Mouse (Mus musculus): ENCODE measurements around the gene Dixdc1. TPM values are rescaled to one million over a fixed set of nuclear protein-coding genes. Genes with fewer than 3 reads are reported as not detected.
A peak's percentile ranks its signal among the peaks of the same experiment; 100 is the strongest.

Gene Dixdc1
- polyA plus RNA-seq, 1 experiment: 5.3 TPM

DNA sequence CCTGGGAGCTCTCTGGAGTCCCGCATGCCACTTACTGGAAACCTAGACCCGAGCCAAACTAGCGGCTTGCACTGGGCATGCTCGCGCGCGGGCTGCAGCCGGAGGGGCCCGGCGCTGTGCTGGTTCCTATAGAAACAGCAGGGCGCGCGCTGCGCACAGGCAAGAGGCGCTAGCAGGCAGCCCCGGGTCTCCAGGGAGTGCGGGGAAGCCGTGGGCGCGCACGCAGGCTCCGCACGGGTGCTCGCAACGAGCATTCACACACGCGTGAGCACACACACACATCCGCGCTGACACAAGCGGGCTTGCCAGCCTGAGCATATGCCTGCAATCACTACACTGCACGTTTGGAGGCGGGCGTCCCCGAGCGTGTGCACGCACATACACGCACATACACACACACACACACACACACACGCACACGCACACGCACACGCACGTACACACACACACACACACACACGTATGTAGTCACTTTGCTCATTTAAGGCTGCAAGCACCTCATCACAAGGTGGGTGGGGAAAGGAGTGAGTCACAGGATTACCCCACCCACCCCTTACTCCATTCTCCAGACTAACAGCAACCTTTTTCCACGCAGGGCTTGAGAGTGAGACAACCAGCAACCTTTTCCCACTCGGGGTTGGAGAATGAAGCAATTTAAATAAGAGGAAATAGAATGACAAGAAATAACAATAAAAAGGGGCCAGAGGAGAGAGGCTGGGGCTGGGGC, 11.2 kb downstream of the Dixdc1 start:
- no peak overlapping the region for H3K27ac ChIP-seq (ENCODE audit: insufficient read depth, low read depth, low read length)
- WGBS: under 1% methylated on average over 45 of the region's 45 CpGs
- peak; percentile 65 for DNase-seq

DNA sequence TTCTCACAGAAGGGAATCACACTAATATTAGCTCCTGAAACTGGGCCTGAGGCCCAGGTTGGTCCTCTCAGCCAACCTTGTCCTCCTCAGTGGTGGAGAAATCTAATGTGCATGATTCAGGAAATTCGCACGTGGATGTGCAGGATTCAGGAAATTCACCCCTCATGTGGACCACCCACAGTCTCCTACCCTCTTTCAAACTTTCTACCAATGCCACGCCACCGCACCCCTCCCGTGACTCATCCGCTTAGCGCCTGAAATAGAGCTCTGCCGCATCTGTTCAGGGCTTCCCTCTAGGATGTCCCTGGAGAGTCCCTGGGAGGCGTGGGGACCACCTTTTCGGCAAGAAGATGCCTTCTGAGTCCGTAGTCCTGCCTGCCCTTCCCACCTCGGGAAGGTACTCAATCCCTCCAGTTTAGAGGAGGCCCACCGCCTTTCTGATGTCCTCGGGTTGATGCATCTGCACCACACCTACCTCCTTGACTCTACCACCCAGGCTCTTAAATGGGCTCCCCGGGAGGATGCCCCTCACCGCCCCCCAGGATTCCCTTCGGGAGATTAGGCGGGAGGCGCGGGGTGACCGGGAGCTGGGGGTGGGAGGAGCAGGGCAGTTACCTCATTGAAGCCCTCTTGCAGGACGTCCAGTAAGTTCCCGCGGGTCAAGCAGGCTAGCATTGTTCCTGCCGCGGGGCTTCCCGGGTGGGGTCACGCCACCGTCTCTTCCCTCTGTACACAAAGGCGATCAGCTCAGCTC, 12.0 kb downstream of the Dixdc1 start:
- 26% methylated on average over 30 of the region's 30 CpGs for WGBS
- H3K27me3 ChIP-seq (replicated peaks; ENCODE audit: control insufficient read depth, insufficient read depth, low read length): no peaks in the 10 kb centered on the region
- no peak for DNase-seq
- TF ChIP-seq CTCF (conservative IDR thresholded peaks at IDR 0.05; ENCODE audit: insufficient read depth, insufficient read length, low read depth, low read length): no peak
- no peak for TF ChIP-seq POLR2A (IDR thresholded peaks at IDR 0.05; ENCODE audit: low read depth, low read length)
- H3K4me3 ChIP-seq (ENCODE audit: insufficient read depth, low read depth, low read length): peak overlapping the region; percentile 53
- peaks cover 7% of the 10 kb centered on the region; the same call in 1 of the 2 replicates for H3K4me1 ChIP-seq (ENCODE audit: control insufficient read depth, insufficient read depth, low read length)
- H3K36me3 ChIP-seq (ENCODE audit: control insufficient read depth, insufficient read depth, low read length): no peaks in the 10 kb centered on the region
- 0 out of 2 replicates have a peak overlapping the region, but pooled peaks have one; percentile 14 for H3K27ac ChIP-seq (ENCODE audit: insufficient read depth, low read depth, low read length)

More for the DNA sequence above, 11.2 kb downstream of the Dixdc1 start:
- Histone ChIP-seq H3K36me3 (ENCODE audit: control insufficient read depth, insufficient read depth, low read length) (no peaks in the 10 kb centered on the region), H3K4me1 (ENCODE audit: control insufficient read depth, insufficient read depth, low read length) (peaks cover 6% of the 10 kb centered on the region; the same call in 1 of the 2 replicates), H3K4me3 (ENCODE audit: insufficient read depth, low read depth, low read length) (peak overlapping the region; percentile 53), H3K27me3 (replicated peaks; ENCODE audit: control insufficient read depth, insufficient read depth, low read length) (no peaks in the 10 kb centered on the region)
- TF ChIP-seq POLR2A (IDR thresholded peaks at IDR 0.05; ENCODE audit: low read depth, low read length): no peak
- no peak for TF ChIP-seq CTCF (conservative IDR thresholded peaks at IDR 0.05; ENCODE audit: insufficient read depth, insufficient read length, low read depth, low read length)

DNA sequence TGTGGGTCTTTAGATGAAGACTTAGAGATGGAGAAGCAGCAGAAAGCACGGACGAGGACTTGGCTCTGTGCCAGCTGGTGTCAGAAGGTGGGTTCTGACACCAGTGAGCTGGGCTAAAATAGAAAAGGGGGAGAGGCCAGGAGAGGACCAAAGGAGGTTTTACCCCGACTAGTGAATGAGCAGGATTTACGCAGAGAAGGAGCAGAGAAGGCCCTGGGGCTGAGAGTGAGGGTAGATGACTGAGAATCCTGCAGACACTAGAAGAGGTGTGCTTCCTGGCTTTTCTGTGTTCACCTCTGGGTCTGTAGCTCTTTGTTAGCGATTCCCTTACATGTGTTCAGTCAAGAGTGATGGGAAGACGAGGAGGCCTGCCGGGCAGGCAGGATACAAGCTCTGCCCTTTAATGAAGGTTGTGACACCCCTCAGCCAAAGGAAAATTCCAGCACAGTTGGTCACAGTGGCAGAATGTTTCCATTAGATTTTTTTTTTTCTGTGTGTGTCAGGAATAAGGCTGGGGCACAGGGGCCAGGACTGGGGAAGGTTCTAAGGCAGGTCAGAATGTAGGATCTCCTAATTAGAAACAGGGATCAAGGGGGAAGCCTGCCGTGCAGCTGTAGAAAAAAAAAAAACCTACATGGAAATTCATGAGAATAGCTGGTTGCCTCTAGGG, 13.3 kb downstream of the Dixdc1 start:
- peaks cover 7% of the 10 kb centered on the region; the same call in 1 of the 2 replicates for H3K4me1 ChIP-seq (ENCODE audit: control insufficient read depth, insufficient read depth, low read length)
- TF ChIP-seq CTCF (conservative IDR thresholded peaks at IDR 0.05; ENCODE audit: insufficient read depth, insufficient read length, low read depth, low read length): no peak
- no peak for TF ChIP-seq POLR2A (IDR thresholded peaks at IDR 0.05; ENCODE audit: low read depth, low read length)
- no peaks in the 10 kb centered on the region for H3K27me3 ChIP-seq (replicated peaks; ENCODE audit: control insufficient read depth, insufficient read depth, low read length)
- H3K4me3 ChIP-seq (ENCODE audit: insufficient read depth, low read depth, low read length): no peak overlapping the region
- H3K27ac ChIP-seq (ENCODE audit: insufficient read depth, low read depth, low read length): peak overlapping the region; percentile 19
- WGBS: 57% methylated on average over 8 of the region's 8 CpGs
- no peaks in the 10 kb centered on the region for H3K36me3 ChIP-seq (ENCODE audit: control insufficient read depth, insufficient read depth, low read length)
- no peak for DNase-seq

DNA sequence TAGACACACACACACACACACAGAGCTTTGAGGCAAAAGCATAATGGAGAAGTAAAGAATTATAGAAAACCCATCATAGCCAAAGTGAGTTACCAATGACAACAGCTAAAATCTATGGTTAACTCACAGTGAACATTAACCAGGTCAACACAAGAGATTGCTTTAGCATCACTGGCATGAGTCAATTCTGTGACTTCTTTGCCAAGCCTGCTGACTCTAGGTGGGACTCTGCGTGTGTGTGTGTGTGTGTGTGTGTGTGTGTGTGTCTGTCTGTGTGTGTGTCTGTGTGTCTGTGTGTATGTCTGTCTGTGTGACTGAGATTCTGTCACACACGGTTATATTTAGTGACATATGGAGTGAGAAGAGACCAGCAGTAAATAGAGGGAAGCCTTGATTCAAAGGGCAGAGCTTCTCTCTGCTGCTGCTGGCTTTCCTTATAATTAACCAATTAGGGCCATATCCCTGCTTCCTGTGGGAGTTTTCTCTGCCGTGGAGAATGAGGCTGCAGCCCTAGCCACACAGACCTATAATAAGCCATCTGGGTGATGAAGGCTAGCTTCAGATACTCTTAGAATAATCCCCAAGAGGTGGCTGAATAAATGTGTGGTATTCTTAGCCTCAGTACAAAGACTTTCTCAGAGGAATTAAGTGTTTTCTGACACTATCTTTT, 14.5 kb downstream of the Dixdc1 start:
- DNase-seq: no peak
- no peaks in the 10 kb centered on the region for H3K36me3 ChIP-seq (ENCODE audit: control insufficient read depth, insufficient read depth, low read length)
- 48% methylated on average over 3 of the region's 3 CpGs for WGBS
- H3K27ac ChIP-seq (ENCODE audit: insufficient read depth, low read depth, low read length): no peak overlapping the region
- H3K27me3 ChIP-seq (replicated peaks; ENCODE audit: control insufficient read depth, insufficient read depth, low read length): no peaks in the 10 kb centered on the region
- no peak for TF ChIP-seq POLR2A (IDR thresholded peaks at IDR 0.05; ENCODE audit: low read depth, low read length)
- TF ChIP-seq CTCF (conservative IDR thresholded peaks at IDR 0.05; ENCODE audit: insufficient read depth, insufficient read length, low read depth, low read length): no peak
- peaks cover 7% of the 10 kb centered on the region; the same call in 1 of the 2 replicates for H3K4me1 ChIP-seq (ENCODE audit: control insufficient read depth, insufficient read depth, low read length)
- no peak overlapping the region for H3K4me3 ChIP-seq (ENCODE audit: insufficient read depth, low read depth, low read length)

DNA sequence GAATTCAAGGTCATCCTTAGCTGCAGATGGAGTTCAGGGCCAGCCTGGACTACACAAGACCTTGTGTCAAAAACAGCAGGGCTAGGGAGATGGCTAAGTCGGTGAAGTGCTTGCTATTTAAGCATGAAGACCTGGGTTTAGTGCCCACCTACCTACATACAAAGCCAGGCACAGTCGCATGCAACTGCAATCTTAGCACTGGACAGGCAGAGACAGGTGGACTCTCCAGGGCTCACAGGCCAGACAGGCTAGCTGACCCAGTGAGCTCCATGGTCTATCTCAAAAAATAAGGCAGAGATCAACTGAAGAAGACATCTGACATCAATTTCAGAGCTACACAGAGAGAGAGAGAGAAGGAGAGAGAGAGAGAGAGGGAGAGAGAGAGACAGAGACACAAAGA, 15.2 kb downstream of the Dixdc1 start:
- WGBS: 83% methylated on average over 2 of the region's 2 CpGs
- no peak overlapping the region for H3K4me3 ChIP-seq (ENCODE audit: insufficient read depth, low read depth, low read length)

DNA sequence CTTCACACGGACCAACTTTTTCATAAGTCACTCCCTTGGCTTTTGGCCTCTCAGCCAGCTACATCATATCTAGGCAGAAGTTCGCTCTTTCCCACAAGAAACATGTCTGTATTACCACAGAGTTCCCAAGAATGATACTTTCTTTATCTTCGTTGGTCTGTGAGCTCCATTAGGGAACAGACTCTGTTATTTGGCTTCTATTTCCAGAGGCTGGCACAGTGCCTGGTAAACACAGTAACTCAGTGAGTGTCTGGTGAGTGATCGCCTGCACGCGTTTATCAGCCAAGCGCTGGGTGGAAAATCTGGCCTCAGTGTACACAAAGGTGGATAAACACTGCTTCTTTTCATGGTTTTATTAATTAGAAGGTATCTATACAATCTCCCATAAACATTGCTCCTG, 15.9 kb downstream of the Dixdc1 start:
- no peaks in the 10 kb centered on the region for H3K36me3 ChIP-seq (ENCODE audit: control insufficient read depth, insufficient read depth, low read length)
- peaks cover 6% of the 10 kb centered on the region; the same call in 1 of the 2 replicates for H3K4me1 ChIP-seq (ENCODE audit: control insufficient read depth, insufficient read depth, low read length)
- WGBS: 32% methylated on average over 7 of the region's 7 CpGs
- no peak overlapping the region for H3K4me3 ChIP-seq (ENCODE audit: insufficient read depth, low read depth, low read length)
- peak; percentile 74 for DNase-seq
- peak overlapping the region; percentile 35; the same call in 1 of the 2 replicates for H3K27ac ChIP-seq (ENCODE audit: insufficient read depth, low read depth, low read length)
- H3K27me3 ChIP-seq (replicated peaks; ENCODE audit: control insufficient read depth, insufficient read depth, low read length): no peaks in the 10 kb centered on the region
- TF ChIP-seq CTCF (conservative IDR thresholded peaks at IDR 0.05; ENCODE audit: insufficient read depth, insufficient read length, low read depth, low read length) (no peak), POLR2A (IDR thresholded peaks at IDR 0.05; ENCODE audit: low read depth, low read length) (no peak)

More for the DNA sequence above, 15.2 kb downstream of the Dixdc1 start:
- Histone ChIP-seq H3K36me3 (ENCODE audit: control insufficient read depth, insufficient read depth, low read length) (no peaks in the 10 kb centered on the region), H3K4me1 (ENCODE audit: control insufficient read depth, insufficient read depth, low read length) (peaks cover 7% of the 10 kb centered on the region; the same call in 1 of the 2 replicates), H3K27me3 (replicated peaks; ENCODE audit: control insufficient read depth, insufficient read depth, low read length) (no peaks in the 10 kb centered on the region), H3K27ac (ENCODE audit: insufficient read depth, low read depth, low read length) (no peak overlapping the region)
- no peak for DNase-seq
- TF ChIP-seq CTCF (conservative IDR thresholded peaks at IDR 0.05; ENCODE audit: insufficient read depth, insufficient read length, low read depth, low read length) (no peak), POLR2A (IDR thresholded peaks at IDR 0.05; ENCODE audit: low read depth, low read length) (no peak)

Measured in kidney, adult 2 months (tissue).